Mouse (Mus musculus) B cell, adult 62 days (primary cell): ENCODE data around the gene Ptgs1. TPM values are rescaled to one million over a fixed set of nuclear protein-coding genes. Genes with fewer than 3 reads are reported as not detected.

Experiments
- total RNA-seq: library from RNA; stranded (reverse); gene quantifications from 4 replicates; pipeline ENCODE4 v1.2.4, GENCODE M21; 2023

Ptgs1 gene
- 0.97 to 4.4 TPM (median 1.7 TPM) in 4 replicates for total RNA-seq

GRCm38 (mm10) chr2:36230366-36230765, at the start of gene Ptgs1:
TSS of gene Ptgs1 (plus strand) at chr2:36230426.

Other genes starting within 250 kb of the Ptgs1 start
- gene Ndufa8, start 181.0 kb upstream of the Ptgs1 start, total RNA-seq, result 37.4 to 43.2 TPM (median 38.7 TPM) in 4 replicates
- gene Morn5, start 181.0 kb upstream of the Ptgs1 start, total RNA-seq, result not detected in 4 replicates
- not detected in 4 replicates for gene Lhx6, start 125.0 kb upstream of the Ptgs1 start, total RNA-seq
- 7.8 to 17.3 TPM (median 13.8 TPM) in 4 replicates for gene Mrrf, start 94.0 kb upstream of the Ptgs1 start, total RNA-seq
- 40.8 to 45.5 TPM (median 42.9 TPM) in 4 replicates for gene Rbm18, start 93.7 kb upstream of the Ptgs1 start, total RNA-seq
- not detected in 4 replicates for gene Olfr338, start 143.1 kb downstream of the Ptgs1 start, total RNA-seq
- gene Olfr339, start 188.5 kb downstream of the Ptgs1 start, total RNA-seq, result not detected in 4 replicates
- gene Olfr340, start 222.2 kb downstream of the Ptgs1 start, total RNA-seq, result not detected in 4 replicates